Mouse (Mus musculus): ENCODE data around the gene Steap1.
A peak's percentile ranks its signal among the peaks of the same experiment; 100 is the strongest.

Gene Steap1

GRCm38 (mm10) chr5:5688945-5689540 lies 60.1 kb downstream of the Steap1 start:
- peak in 1 of 2 experiments; percentile 37 for DNase-seq (ENCODE audit: inconsistent age in 2 of 2, low spot score in 1 of 2)

- peak in 1 of 2 experiments; percentile 67 for DNase-seq (ENCODE audit: inconsistent age in 2 of 2, low spot score in 1 of 2)
Measured at GRCm38 (mm10) chr5:5688228-5688627, 60.9 kb downstream of the Steap1 start.

GRCm38 (mm10) chr5:5686973-5687372 lies 62.2 kb downstream of the Steap1 start:
- DNase-seq (ENCODE audit: inconsistent age in 2 of 2, low spot score in 1 of 2): no peak
